Mouse (Mus musculus) lung, postnatal 0 days (tissue): Measurements from ENCODE around the gene Glyctk. TPM values are rescaled to one million over a fixed set of nuclear protein-coding genes. Genes with fewer than 3 reads are reported as not detected.
A peak's percentile ranks its signal among the peaks of the same experiment; 100 is the strongest.

ENCODE experiments used
- ATAC-seq: fragments of 200-750 bp; cut with Nextera tagmentation; 2 replicates; pipeline ENCODE4 v1.8.0; 2017; ENCODE audit warnings: moderate library complexity
- DNase-seq: peaks from one replicate; pipeline ENCODE4 v3.0.0-alpha.2; 2016; ENCODE audit warnings: low spot score
- H3K27ac ChIP-seq: fragments of 300-500 bp; sonication (generic); 2 replicates; pipeline ENCODE4 v1.5.1; 2014; ENCODE audit warnings: antibody characterized with exemption, mild to moderate bottlenecking, low read length, mixed read lengths
- H3K27me3 ChIP-seq: fragments of 300-500 bp; sonication (generic); replicated peaks from 2 replicates; pipeline ENCODE4 v1.6.1; 2014; ENCODE audit warnings: low read length, mixed read lengths; ENCODE audit not compliant: insufficient read depth
- H3K36me3 ChIP-seq: fragments of 300-500 bp; sonication (generic); 2 replicates; pipeline ENCODE4 v1.6.1; 2014; ENCODE audit warnings: low read length, mixed read lengths; ENCODE audit not compliant: insufficient read depth
- H3K4me1 ChIP-seq: fragments of 300-500 bp; sonication (generic); 2 replicates; pipeline ENCODE4 v1.6.1; 2014; ENCODE audit warnings: antibody characterized with exemption, low read depth, low read length, mixed read lengths; ENCODE audit not compliant: insufficient read depth
- H3K4me2 ChIP-seq: fragments of 300-500 bp; sonication (generic); replicated peaks from 2 replicates; pipeline ENCODE4 v1.6.1; 2014; ENCODE audit warnings: low read depth, mild to moderate bottlenecking, low read length, moderate library complexity, mixed read lengths
- H3K4me3 ChIP-seq: fragments of 300-500 bp; sonication (generic); 2 replicates; pipeline ENCODE4 v1.5.1; 2014; ENCODE audit warnings: low read depth, low read length
- H3K9ac ChIP-seq: fragments of 300-500 bp; sonication (generic); replicated peaks from 2 replicates; pipeline ENCODE4 v1.6.1; 2014; ENCODE audit warnings: low read depth, mild to moderate bottlenecking
- H3K9me3 ChIP-seq: fragments of 300-500 bp; sonication (generic); 2 replicates; pipeline ENCODE4 v1.6.1; 2016; ENCODE audit warnings: low read length, mixed read lengths
- CTCF ChIP-seq: IDR thresholded peaks from 2 replicates; pipeline ENCODE4 v1.5.1; 2016; ENCODE audit warnings: antibody characterized with exemption, mild to moderate bottlenecking
- EP300 ChIP-seq: IDR thresholded peaks from 2 replicates; pipeline ENCODE4 v1.6.1; 2016; ENCODE audit warnings: antibody characterized with exemption, mild to moderate bottlenecking, control low read depth
- WGBS: fragments of 180-500 bp; shearing (Covaris S2); extraction: QIAGEN DNeasy Blood & Tissue Kit; methylation state at CpG from one replicate; pipeline ENCODE4 v1.1.7; 2014; 5-methylcytosine and 5-hydroxymethylcytosine counted together
- polyA plus RNA-seq: library from polyadenylated mRNA; unstranded; fragments of >200 nt; fragmentation: Nextera tagmentation; extraction: Ambion mirVana; gene quantifications from 2 replicates; pipeline ENCODE4 v1.2.1, GENCODE M21; 2015

Glyctk gene
- polyA plus RNA-seq, 1 experiment from 2014 or later, result 0.67 TPM

DNA sequence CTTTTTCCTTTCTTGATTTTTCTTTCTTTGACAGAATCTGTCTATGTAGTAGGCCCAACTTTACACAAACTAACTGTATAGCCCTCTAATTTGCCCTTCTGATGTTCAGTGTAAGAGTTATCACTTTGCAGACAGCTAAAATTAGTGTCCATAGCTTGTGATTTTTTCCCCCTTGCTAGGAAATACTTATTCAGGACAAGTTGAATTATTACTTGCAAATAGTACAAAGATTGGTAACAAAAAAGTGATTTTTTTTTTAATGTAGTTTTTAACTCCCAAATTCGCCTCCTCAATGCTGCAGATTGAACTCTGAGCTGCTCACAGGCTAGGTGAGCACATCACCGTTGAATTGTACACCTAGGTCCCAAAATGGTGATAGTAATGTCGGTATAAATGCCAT is 22.0 kb upstream of the Glyctk start:
- 88% methylated on average over 3 of the region's 3 CpGs for WGBS
- H3K4me1 ChIP-seq, result 0 out of 2 replicates have a peak, but pooled peaks cover under 1% of the 10 kb centered on the region
- no peak for TF ChIP-seq CTCF
- no peak for TF ChIP-seq EP300
- no peaks in the 10 kb centered on the region for H3K27me3 ChIP-seq
- no peak overlapping the region for H3K4me2 ChIP-seq
- no peak overlapping the region for H3K9ac ChIP-seq
- no peak overlapping the region for H3K4me3 ChIP-seq
- peaks cover 43% of the 10 kb centered on the region; the same call in 1 of the 2 replicates for H3K36me3 ChIP-seq
- no peaks in the 10 kb centered on the region for H3K9me3 ChIP-seq
- ATAC-seq, result no peak
- DNase-seq, result no peak
- no peak overlapping the region for H3K27ac ChIP-seq

DNA sequence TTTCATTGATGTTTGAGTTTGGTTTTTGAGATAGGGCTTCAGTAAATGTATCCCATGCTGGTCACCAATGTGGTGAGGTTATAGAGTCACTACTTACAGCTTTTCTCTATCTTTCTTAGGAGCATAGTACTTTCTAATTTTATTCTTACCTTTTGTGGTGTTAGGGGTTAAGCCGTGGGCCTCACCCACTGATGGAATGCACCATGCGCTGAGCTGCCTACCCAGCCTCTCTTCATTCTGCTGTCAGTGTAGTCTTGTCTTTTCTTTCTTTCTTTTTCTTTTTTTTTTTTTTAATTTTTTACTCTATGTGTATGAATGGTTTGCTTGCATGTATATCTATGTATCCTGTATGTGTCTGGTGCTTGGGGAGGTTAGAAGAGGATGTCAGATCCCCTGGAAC is 21.5 kb upstream of the Glyctk start:
- no peak overlapping the region for H3K4me2 ChIP-seq
- ATAC-seq, result no peak
- H3K27me3 ChIP-seq, result no peaks in the 10 kb centered on the region
- DNase-seq, result no peak
- no peaks in the 10 kb centered on the region for H3K9me3 ChIP-seq
- TF ChIP-seq CTCF (no peak), EP300 (no peak)
- peaks cover 40% of the 10 kb centered on the region; the same call in 1 of the 2 replicates for H3K36me3 ChIP-seq
- 0 out of 2 replicates have a peak, but pooled peaks cover 4% of the 10 kb centered on the region for H3K4me1 ChIP-seq
- no peak overlapping the region for H3K9ac ChIP-seq
- no peak overlapping the region for H3K4me3 ChIP-seq
- H3K27ac ChIP-seq, result no peak overlapping the region
- WGBS, result 76% methylated on average over 2 of the region's 2 CpGs

DNA sequence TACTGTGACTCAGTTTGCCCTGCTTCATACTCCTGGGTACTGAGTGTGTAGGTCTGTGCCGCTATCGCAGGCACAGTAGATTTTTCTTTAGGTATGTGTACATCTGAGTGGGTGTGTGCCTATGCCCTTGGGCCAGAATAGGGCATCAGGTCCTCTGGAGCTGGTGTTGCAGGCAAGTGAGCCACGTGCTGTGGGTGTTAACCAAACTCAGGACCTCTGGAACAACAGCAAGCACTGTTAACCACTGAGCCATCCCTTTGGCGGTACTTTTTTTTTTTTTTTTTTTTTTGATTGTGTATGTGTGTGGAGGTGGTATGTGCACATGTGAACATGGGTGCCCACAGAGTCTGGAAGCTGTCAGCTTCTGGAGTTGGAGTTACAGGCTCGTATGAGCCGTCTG is 19.9 kb upstream of the Glyctk start:
- DNase-seq, result no peak
- 91% methylated on average over 6 of the region's 6 CpGs for WGBS
- H3K9me3 ChIP-seq, result no peaks in the 10 kb centered on the region
- no peak for TF ChIP-seq CTCF
- no peak overlapping the region for H3K4me2 ChIP-seq
- no peak for ATAC-seq
- peaks cover 24% of the 10 kb centered on the region; the same call in 1 of the 2 replicates for H3K36me3 ChIP-seq
- H3K4me1 ChIP-seq, result peaks cover 8% of the 10 kb centered on the region; the same call in 1 of the 2 replicates
- no peak overlapping the region for H3K9ac ChIP-seq
- no peaks in the 10 kb centered on the region for H3K27me3 ChIP-seq
- no peak overlapping the region for H3K4me3 ChIP-seq
- no peak overlapping the region for H3K27ac ChIP-seq

DNA sequence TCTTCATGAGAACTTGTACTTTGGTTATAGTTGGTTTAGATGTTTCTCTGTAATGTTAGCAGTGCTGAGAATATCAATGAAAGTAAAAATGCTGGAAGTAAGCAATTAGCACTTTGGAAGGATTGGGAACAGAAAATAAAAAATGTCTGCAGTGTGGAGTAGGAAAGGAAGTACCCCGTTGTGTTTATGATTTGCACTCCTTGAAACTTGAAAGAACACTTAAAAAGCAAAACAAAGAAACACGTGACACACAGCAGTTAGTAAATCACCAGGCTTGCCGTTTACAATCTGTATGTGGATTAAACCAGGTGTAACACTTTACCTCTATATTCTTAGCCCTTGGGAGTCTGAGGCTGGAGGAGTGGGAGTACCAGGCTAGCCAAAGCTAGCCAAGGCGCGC is 18.8 kb upstream of the Glyctk start:
- Histone ChIP-seq H3K4me3 (no peak overlapping the region), H3K27me3 (no peaks in the 10 kb centered on the region), H3K36me3 (peaks cover 17% of the 10 kb centered on the region; the same call in 1 of the 2 replicates), H3K27ac (no peak overlapping the region), H3K4me1 (peaks cover 8% of the 10 kb centered on the region; the same call in 1 of the 2 replicates), H3K9me3 (no peaks in the 10 kb centered on the region), H3K4me2 (no peak overlapping the region), H3K9ac (no peak overlapping the region)
- ATAC-seq (no peak), DNase-seq (no peak)
- 62% methylated on average over 5 of the region's 5 CpGs for WGBS
- no peak for TF ChIP-seq EP300
- no peak for TF ChIP-seq CTCF

GRCm38 (mm10) chr9:106175552-106176200 is 17.7 kb upstream of the Glyctk start:
- ATAC-seq (no peak), DNase-seq (no peak)
- Histone ChIP-seq H3K36me3 (peaks cover 11% of the 10 kb centered on the region; the same call in 1 of the 2 replicates), H3K4me2 (no peak overlapping the region), H3K9ac (no peak overlapping the region), H3K4me3 (no peak overlapping the region), H3K4me1 (peaks cover 8% of the 10 kb centered on the region; the same call in 1 of the 2 replicates), H3K27ac (no peak overlapping the region), H3K27me3 (no peaks in the 10 kb centered on the region), H3K9me3 (no peaks in the 10 kb centered on the region)
- TF ChIP-seq CTCF (no peak), EP300 (no peak)
- 58% methylated on average over 3 of the region's 3 CpGs for WGBS

DNA sequence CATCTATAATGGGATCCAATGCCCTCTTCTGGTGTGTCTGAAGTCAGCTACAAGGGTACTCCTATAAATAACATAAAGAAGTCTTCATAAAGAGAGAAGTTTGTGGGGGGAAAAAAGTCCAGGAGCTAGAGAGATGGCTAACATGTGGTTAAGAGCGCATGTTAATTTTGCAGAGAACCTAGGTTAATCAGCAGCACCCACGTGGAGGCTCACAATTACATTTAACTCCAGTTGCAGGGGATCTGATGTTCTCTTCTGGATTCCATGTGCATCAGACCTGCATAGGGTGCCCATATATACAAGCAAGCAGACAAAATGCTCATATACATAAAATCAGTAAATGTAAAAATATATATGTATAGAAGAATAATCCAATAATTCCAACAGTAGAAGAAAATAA is 15.4 kb upstream of the Glyctk start:
- peaks cover 11% of the 10 kb centered on the region; the same call in 1 of the 2 replicates for H3K4me1 ChIP-seq
- no peaks in the 10 kb centered on the region for H3K27me3 ChIP-seq
- no peak overlapping the region for H3K9ac ChIP-seq
- H3K27ac ChIP-seq, result no peak overlapping the region
- H3K4me2 ChIP-seq, result peak overlapping the region; percentile 79
- ATAC-seq (no peak), DNase-seq (no peak)
- WGBS, result 48% methylated on average over 2 of the region's 2 CpGs
- no peaks in the 10 kb centered on the region for H3K9me3 ChIP-seq
- peaks cover 8% of the 10 kb centered on the region; the same call in 1 of the 2 replicates for H3K36me3 ChIP-seq
- no peak for TF ChIP-seq CTCF
- no peak overlapping the region for H3K4me3 ChIP-seq
